Mouse (Mus musculus): ENCODE results near the gene Esam.

DNA sequence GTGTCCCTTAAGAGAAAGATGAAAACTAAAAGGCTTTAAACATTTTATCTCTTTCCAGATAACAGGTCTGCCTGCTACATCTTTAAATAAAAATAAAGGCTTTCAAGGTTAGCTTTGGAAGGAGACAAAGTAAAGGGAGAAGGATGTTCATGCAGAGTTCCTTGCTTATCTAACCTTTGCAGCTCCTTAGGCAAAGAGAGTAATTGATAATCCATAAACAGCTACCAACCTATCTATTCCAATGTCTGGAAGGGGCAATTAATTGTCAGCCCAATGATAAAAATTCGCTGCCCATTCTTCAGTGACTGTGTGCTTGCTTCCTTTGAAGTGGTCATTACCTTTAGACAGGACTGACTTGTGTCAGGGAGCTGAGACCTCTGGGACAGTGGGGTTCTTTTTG is 35.9 kb downstream of the Esam start:
- no peak for TF ChIP-seq CTCF (IDR thresholded peaks at IDR 0.05; ENCODE audit: borderline replicate concordance, insufficient read depth, low read depth, low read length)
- TF ChIP-seq POLR2A (IDR thresholded peaks at IDR 0.05; ENCODE audit: borderline replicate concordance, insufficient read depth, low read length): no peak
